Mouse (Mus musculus) intestine, embryonic 15.5 days (tissue): ENCODE data around the gene Gm28051. TPM values are rescaled to one million over a fixed set of nuclear protein-coding genes. Genes with fewer than 3 reads are reported as not detected.
A peak's percentile ranks its signal among the peaks of the same experiment; 100 is the strongest.

Experiments
- ATAC-seq: fragments of 200-750 bp; cut with Nextera tagmentation; 2 replicates; pipeline ENCODE4 v1.8.0; 2017; ENCODE audit warnings: moderate TSS enrichment, moderate library complexity
- H3K27ac ChIP-seq: fragments of 300-500 bp; sonication (generic); 2 replicates; pipeline ENCODE4 v1.5.1; 2015; ENCODE audit warnings: mild to moderate bottlenecking, inconsistent platforms
- H3K27me3 ChIP-seq: fragments of 300-500 bp; sonication (generic); replicated peaks from 2 replicates; pipeline ENCODE4 v1.6.1; 2015; ENCODE audit warnings: inconsistent platforms
- H3K36me3 ChIP-seq: fragments of 300-500 bp; sonication (generic); 2 replicates; pipeline ENCODE4 v1.6.1; 2015; ENCODE audit warnings: inconsistent platforms
- H3K4me1 ChIP-seq: fragments of 300-500 bp; sonication (generic); replicated peaks from 2 replicates; pipeline ENCODE4 v1.6.1; 2015; ENCODE audit warnings: inconsistent platforms
- H3K4me2 ChIP-seq: fragments of 300-500 bp; sonication (generic); replicated peaks from 2 replicates; pipeline ENCODE4 v1.6.1; 2015; ENCODE audit warnings: mild to moderate bottlenecking, inconsistent platforms
- H3K4me3 ChIP-seq: fragments of 300-500 bp; sonication (generic); replicated peaks from 2 replicates; pipeline ENCODE4 v1.5.1; 2015; ENCODE audit warnings: inconsistent platforms
- H3K9ac ChIP-seq: fragments of 300-500 bp; sonication (generic); 2 replicates; pipeline ENCODE4 v1.6.1; 2015; ENCODE audit warnings: inconsistent platforms
- H3K9me3 ChIP-seq: fragments of 300-500 bp; sonication (generic); 2 replicates; pipeline ENCODE4 v1.6.1; 2016; ENCODE audit warnings: inconsistent platforms
- WGBS: fragments of 180-500 bp; shearing (Covaris S2); methylation state at CpG from one replicate; pipeline ENCODE4 v1.1.7; 2015; 5-methylcytosine and 5-hydroxymethylcytosine counted together
- polyA plus RNA-seq: library from polyadenylated mRNA; unstranded; fragments of >200 nt; fragmentation: Nextera tagmentation; extraction: Ambion mirVana; gene quantifications from 2 replicates; pipeline ENCODE4 v1.2.1, GENCODE M21; 2015

Gene Gm28051
- polyA plus RNA-seq, result not detected in 2 replicates

- Histone ChIP-seq H3K9me3 (no peaks in the 10 kb centered on the region), H3K4me3 (peak within 1 kb of the TSS; percentile 91), H3K4me1 (peaks cover 10% of the 10 kb centered on the region; the same call in 1 of the 2 replicates), H3K36me3 (no peaks in the 10 kb centered on the region), H3K9ac (peak within 1 kb of the TSS; percentile 88), H3K27me3 (no peaks in the 10 kb centered on the region), H3K4me2 (peak within 1 kb of the TSS; percentile 79), H3K27ac (peak within 1 kb of the TSS; percentile 88)
- WGBS, result under 1% methylated on average over 73 of the region's 73 CpGs
- peak; percentile 97 for ATAC-seq
Observed at GRCm38 (mm10) chr12:102757689-102758402, at the start of gene Gm28051, which contains the start of the genes Gon7 and Ubr7. Gm28051 (minus strand) TSS chr12:102757765. Gon7 (minus strand) TSS chr12:102757803. Ubr7 (plus strand) TSS chr12:102757967.

GRCm38 (mm10) chr12:102799528-102799927, 42.0 kb upstream of the Gm28051 start:
- H3K9me3 ChIP-seq, result no peaks in the 10 kb centered on the region
- H3K4me1 ChIP-seq, result no peaks in the 10 kb centered on the region
- no peak overlapping the region for H3K4me3 ChIP-seq
- H3K9ac ChIP-seq, result no peak overlapping the region
- no peaks in the 10 kb centered on the region for H3K27me3 ChIP-seq
- H3K4me2 ChIP-seq, result no peak overlapping the region
- ATAC-seq, result no peak
- H3K27ac ChIP-seq, result no peak overlapping the region
- no peaks in the 10 kb centered on the region for H3K36me3 ChIP-seq
- WGBS, result 94% methylated on average over 2 of the region's 2 CpGs

GRCm38 (mm10) chr12:102787927-102788326, 30.4 kb upstream of the Gm28051 start:
- peaks cover 31% of the 10 kb centered on the region for H3K36me3 ChIP-seq
- no peak for ATAC-seq
- no peaks in the 10 kb centered on the region for H3K27me3 ChIP-seq
- whole genome bisulfite sequencing, result 75% methylated on average over 7 of the region's 7 CpGs
- no peak overlapping the region for H3K27ac ChIP-seq
- no peak overlapping the region for H3K4me2 ChIP-seq
- no peak overlapping the region for H3K4me3 ChIP-seq
- H3K9me3 ChIP-seq, result no peaks in the 10 kb centered on the region
- no peaks in the 10 kb centered on the region for H3K4me1 ChIP-seq
- H3K9ac ChIP-seq, result no peak overlapping the region

- no peaks in the 10 kb centered on the region for H3K4me1 ChIP-seq
Observed at GRCm38 (mm10) chr12:102785593-102785985, 28.0 kb upstream of the Gm28051 start.

GRCm38 (mm10) chr12:102784899-102785592, 27.5 kb upstream of the Gm28051 start:
- Histone ChIP-seq H3K9ac (no peak overlapping the region), H3K4me3 (no peak overlapping the region), H3K27me3 (no peaks in the 10 kb centered on the region), H3K27ac (no peak overlapping the region), H3K36me3 (peaks cover 19% of the 10 kb centered on the region), H3K9me3 (no peaks in the 10 kb centered on the region), H3K4me2 (no peak overlapping the region), H3K4me1 (no peaks in the 10 kb centered on the region)
- 81% methylated on average over 19 of the region's 19 CpGs for WGBS
- no peak for ATAC-seq

More at GRCm38 (mm10) chr12:102785593-102785985, 28.0 kb upstream of the Gm28051 start:
- peaks cover 24% of the 10 kb centered on the region for H3K36me3 ChIP-seq
- no peaks in the 10 kb centered on the region for H3K9me3 ChIP-seq
- no peak overlapping the region for H3K4me3 ChIP-seq
- no peaks in the 10 kb centered on the region for H3K27me3 ChIP-seq
- WGBS, result 82% methylated on average over 5 of the region's 5 CpGs
- H3K4me2 ChIP-seq, result no peak overlapping the region
- H3K9ac ChIP-seq, result no peak overlapping the region
- no peak overlapping the region for H3K27ac ChIP-seq
- ATAC-seq, result no peak

GRCm38 (mm10) chr12:102782841-102783240, 25.3 kb upstream of the Gm28051 start:
- Histone ChIP-seq H3K27ac (no peak overlapping the region), H3K36me3 (peaks cover 13% of the 10 kb centered on the region), H3K4me1 (no peaks in the 10 kb centered on the region), H3K27me3 (no peaks in the 10 kb centered on the region), H3K4me3 (no peak overlapping the region), H3K9ac (no peak overlapping the region), H3K9me3 (no peaks in the 10 kb centered on the region), H3K4me2 (no peak overlapping the region)
- no peak for ATAC-seq
- 95% methylated on average over 5 of the region's 5 CpGs for WGBS

GRCm38 (mm10) chr12:102779452-102779851, 21.9 kb upstream of the Gm28051 start:
- Histone ChIP-seq H3K9ac (no peak overlapping the region), H3K36me3 (peaks cover 11% of the 10 kb centered on the region; the same call in 1 of the 2 replicates)
- WGBS, result 43% methylated on average over 3 of the region's 3 CpGs

GRCm38 (mm10) chr12:102778151-102778550, 20.6 kb upstream of the Gm28051 start:
- no peak overlapping the region for H3K4me2 ChIP-seq
- H3K4me1 ChIP-seq, result no peaks in the 10 kb centered on the region
- H3K9me3 ChIP-seq, result no peaks in the 10 kb centered on the region
- ATAC-seq, result no peak
- H3K36me3 ChIP-seq, result peaks cover 11% of the 10 kb centered on the region; the same call in 1 of the 2 replicates
- H3K27ac ChIP-seq, result no peak overlapping the region
- no peak overlapping the region for H3K9ac ChIP-seq
- no peaks in the 10 kb centered on the region for H3K27me3 ChIP-seq
- WGBS, result 82% methylated on average over 5 of the region's 5 CpGs
- no peak overlapping the region for H3K4me3 ChIP-seq

More at GRCm38 (mm10) chr12:102779452-102779851, 21.9 kb upstream of the Gm28051 start:
- Histone ChIP-seq H3K4me3 (no peak overlapping the region), H3K27ac (no peak overlapping the region), H3K27me3 (no peaks in the 10 kb centered on the region), H3K9me3 (no peaks in the 10 kb centered on the region), H3K4me1 (no peaks in the 10 kb centered on the region), H3K4me2 (no peak overlapping the region)
- peak; percentile 51; the same call in 1 of the 2 replicates for ATAC-seq

- Histone ChIP-seq H3K27me3 (no peaks in the 10 kb centered on the region), H3K9ac (no peak overlapping the region), H3K9me3 (no peaks in the 10 kb centered on the region), H3K27ac (no peak overlapping the region), H3K4me1 (no peaks in the 10 kb centered on the region), H3K4me3 (no peak overlapping the region), H3K4me2 (no peak overlapping the region), H3K36me3 (peaks cover 26% of the 10 kb centered on the region)
- WGBS, result 92% methylated on average over 14 of the region's 14 CpGs
- ATAC-seq, result no peak
Observed at GRCm38 (mm10) chr12:102776035-102776434, 18.5 kb upstream of the Gm28051 start.

- Histone ChIP-seq H3K9ac (no peak overlapping the region), H3K4me1 (no peaks in the 10 kb centered on the region), H3K27me3 (no peaks in the 10 kb centered on the region), H3K4me3 (no peak overlapping the region), H3K9me3 (no peaks in the 10 kb centered on the region), H3K36me3 (peaks cover 48% of the 10 kb centered on the region), H3K4me2 (no peak overlapping the region), H3K27ac (no peak overlapping the region)
- ATAC-seq, result no peak
- 95% methylated on average over 5 of the region's 5 CpGs for WGBS
Observed at GRCm38 (mm10) chr12:102772676-102773075, 15.1 kb upstream of the Gm28051 start.

GRCm38 (mm10) chr12:102771601-102772000, 14.0 kb upstream of the Gm28051 start:
- Histone ChIP-seq H3K9me3 (no peaks in the 10 kb centered on the region), H3K27ac (no peak overlapping the region), H3K4me3 (no peak overlapping the region), H3K4me1 (no peaks in the 10 kb centered on the region), H3K9ac (no peak overlapping the region), H3K36me3 (peaks cover 47% of the 10 kb centered on the region), H3K4me2 (no peak overlapping the region), H3K27me3 (no peaks in the 10 kb centered on the region)
- WGBS, result 93% methylated on average over 8 of the region's 8 CpGs
- no peak for ATAC-seq

- Histone ChIP-seq H3K4me1 (no peaks in the 10 kb centered on the region), H3K4me2 (no peak overlapping the region), H3K9me3 (no peaks in the 10 kb centered on the region), H3K36me3 (peaks cover 38% of the 10 kb centered on the region), H3K4me3 (no peak overlapping the region), H3K9ac (no peak overlapping the region), H3K27ac (no peak overlapping the region), H3K27me3 (no peaks in the 10 kb centered on the region)
- ATAC-seq, result no peak
- 91% methylated on average over 4 of the region's 4 CpGs for WGBS
Observed at GRCm38 (mm10) chr12:102769000-102769399, 11.4 kb upstream of the Gm28051 start.
